Mouse (Mus musculus) ES-Bruce4 (cell line): Measurements from ENCODE around the gene Fcgrt.
"Not testable (repeated sequence)": the region's sequence is repeated elsewhere in the genome, so short reads cannot be mapped to it uniquely, and the experiment has no call there.

ENCODE experiments used
- CTCF ChIP-seq: IDR thresholded peaks from one replicate; pipeline ENCODE4 v1.8.1; 2011; ENCODE audit warnings: low read depth, low read length
- POLR2A ChIP-seq: IDR thresholded peaks from one replicate; pipeline ENCODE4 v1.8.1; 2011; ENCODE audit warnings: low read length; ENCODE audit not compliant: insufficient read depth

DNA sequence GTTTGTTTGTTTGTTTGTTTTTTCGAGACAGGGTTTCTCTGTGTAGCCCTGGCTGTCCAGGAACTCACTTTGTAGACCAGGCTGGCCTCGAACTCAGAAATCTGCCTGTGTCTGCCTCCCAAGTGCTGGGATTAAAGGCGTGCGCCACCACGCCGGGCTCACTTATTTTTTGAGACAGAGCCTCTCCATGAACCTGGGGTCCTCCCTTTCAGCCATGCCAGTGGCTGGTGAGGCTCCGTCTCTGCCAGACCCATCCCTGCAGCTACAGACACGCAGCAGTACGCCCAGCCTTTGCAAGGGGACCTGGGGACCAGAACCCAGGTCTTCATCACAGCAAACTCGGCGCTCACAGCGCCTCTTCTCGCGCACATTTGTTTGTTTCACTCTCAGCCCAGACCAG, 7.7 kb downstream of the Fcgrt start:
- not testable (repeated sequence) for TF ChIP-seq POLR2A, CTCF
